Mouse (Mus musculus): ENCODE measurements around the gene Isyna1. TPM values are rescaled to one million over a fixed set of nuclear protein-coding genes. Genes with fewer than 3 reads are reported as not detected.
A peak's percentile ranks its signal among the peaks of the same experiment; 100 is the strongest.

Gene Isyna1
- polyA plus RNA-seq, 2 experiments: 94.4 to 213 TPM

GRCm38 (mm10) chr8:70625104-70625503, 30.9 kb downstream of the Isyna1 start:
- peak; percentile 56 for DNase-seq (ENCODE audit: low spot score)
- no peaks in the 10 kb centered on the region for H3K9me3 ChIP-seq (ENCODE audit: control insufficient read depth, low read length)
- peaks cover 9% of the 10 kb centered on the region; the same call in 1 of the 2 replicates for H3K4me1 ChIP-seq (ENCODE audit: control insufficient read depth, insufficient read depth, low read length)
- no peak overlapping the region for H3K4me3 ChIP-seq (replicated peaks; ENCODE audit: low read length)
- H3K9ac ChIP-seq (ENCODE audit: low read depth, low read length, severe bottlenecking): no peak overlapping the region
- no peak; the same call in 1 of the 2 replicates for ATAC-seq (ENCODE audit: low FRiP score, low read depth)
- peak overlapping the region; percentile 23; the same call in 1 of the 2 replicates for H3K4me2 ChIP-seq (replicated peaks; ENCODE audit: low read depth, low read length, severe bottlenecking)
- no peaks in the 10 kb centered on the region for H3K27me3 ChIP-seq (ENCODE audit: control insufficient read depth, insufficient read depth, low read length)
- H3K27ac ChIP-seq (replicated peaks; ENCODE audit: low read depth, low read length): no peak overlapping the region; the same call in 1 of the 2 replicates
- WGBS: 7% methylated on average over 5 of the region's 5 CpGs
- no peaks in the 10 kb centered on the region for H3K36me3 ChIP-seq (ENCODE audit: control insufficient read depth, insufficient read depth, low read length)
- TF ChIP-seq POLR2A (IDR thresholded peaks at IDR 0.05; ENCODE audit: borderline replicate concordance, extremely low read depth, insufficient read depth, insufficient read length): no peak

- no peaks in the 10 kb centered on the region for H3K36me3 ChIP-seq (ENCODE audit: control insufficient read depth, insufficient read depth, low read length)
- no peak for DNase-seq (ENCODE audit: low spot score)
- peaks cover 6% of the 10 kb centered on the region; the same call in 1 of the 2 replicates for H3K27me3 ChIP-seq (ENCODE audit: control insufficient read depth, insufficient read depth, low read length)
- H3K9me3 ChIP-seq (ENCODE audit: control insufficient read depth, low read length): no peaks in the 10 kb centered on the region
- no peak for ATAC-seq (ENCODE audit: low FRiP score, low read depth)
- no peak overlapping the region for H3K4me3 ChIP-seq (replicated peaks; ENCODE audit: low read length)
- WGBS: 84% methylated on average over 5 of the region's 5 CpGs
- peaks cover 15% of the 10 kb centered on the region for H3K4me1 ChIP-seq (ENCODE audit: control insufficient read depth, insufficient read depth, low read length)
- no peak overlapping the region for H3K27ac ChIP-seq (replicated peaks; ENCODE audit: low read depth, low read length)
- no peak overlapping the region for H3K4me2 ChIP-seq (replicated peaks; ENCODE audit: low read depth, low read length, severe bottlenecking)
- H3K9ac ChIP-seq (ENCODE audit: low read depth, low read length, severe bottlenecking): no peak overlapping the region
- no peak for TF ChIP-seq POLR2A (IDR thresholded peaks at IDR 0.05; ENCODE audit: borderline replicate concordance, extremely low read depth, insufficient read depth, insufficient read length)
Measured at GRCm38 (mm10) chr8:70627041-70627440, 32.9 kb downstream of the Isyna1 start.

GRCm38 (mm10) chr8:70628986-70629490, 34.9 kb downstream of the Isyna1 start:
- H3K4me2 ChIP-seq (replicated peaks; ENCODE audit: low read depth, low read length, severe bottlenecking): peak overlapping the region; percentile 72
- H3K9ac ChIP-seq (ENCODE audit: low read depth, low read length, severe bottlenecking): no peak overlapping the region
- no peaks in the 10 kb centered on the region for H3K36me3 ChIP-seq (ENCODE audit: control insufficient read depth, insufficient read depth, low read length)
- ATAC-seq (ENCODE audit: low FRiP score, low read depth) (no peak), DNase-seq (ENCODE audit: low spot score) (no peak)
- 54% methylated on average over 7 of the region's 7 CpGs for WGBS
- TF ChIP-seq POLR2A (IDR thresholded peaks at IDR 0.05; ENCODE audit: borderline replicate concordance, extremely low read depth, insufficient read depth, insufficient read length): no peak
- H3K4me1 ChIP-seq (ENCODE audit: control insufficient read depth, insufficient read depth, low read length): peaks cover 17% of the 10 kb centered on the region
- H3K27me3 ChIP-seq (ENCODE audit: control insufficient read depth, insufficient read depth, low read length): peaks cover 6% of the 10 kb centered on the region; the same call in 1 of the 2 replicates
- H3K4me3 ChIP-seq (replicated peaks; ENCODE audit: low read length): peak overlapping the region; percentile 41
- H3K27ac ChIP-seq (replicated peaks; ENCODE audit: low read depth, low read length): no peak overlapping the region
- no peaks in the 10 kb centered on the region for H3K9me3 ChIP-seq (ENCODE audit: control insufficient read depth, low read length)

GRCm38 (mm10) chr8:70629574-70630531, 35.7 kb downstream of the Isyna1 start:
- H3K4me1 ChIP-seq (ENCODE audit: control insufficient read depth, insufficient read depth, low read length): peaks cover 21% of the 10 kb centered on the region
- under 1% methylated on average over 46 of the region's 60 CpGs for WGBS

More at GRCm38 (mm10) chr8:70629574-70630531, 35.7 kb downstream of the Isyna1 start:
- Histone ChIP-seq H3K27ac (replicated peaks; ENCODE audit: low read depth, low read length) (no peak overlapping the region), H3K36me3 (ENCODE audit: control insufficient read depth, insufficient read depth, low read length) (no peaks in the 10 kb centered on the region), H3K9ac (ENCODE audit: low read depth, low read length, severe bottlenecking) (peak overlapping the region; percentile 51), H3K9me3 (ENCODE audit: control insufficient read depth, low read length) (no peaks in the 10 kb centered on the region), H3K4me3 (replicated peaks; ENCODE audit: low read length) (peak overlapping the region; percentile 41), H3K27me3 (ENCODE audit: control insufficient read depth, insufficient read depth, low read length) (peaks cover 6% of the 10 kb centered on the region; the same call in 1 of the 2 replicates), H3K4me2 (replicated peaks; ENCODE audit: low read depth, low read length, severe bottlenecking) (peak overlapping the region; percentile 72)
- ATAC-seq (ENCODE audit: low FRiP score, low read depth) (peak; percentile 87), DNase-seq (ENCODE audit: low spot score) (peak; percentile 75)
- TF ChIP-seq POLR2A (IDR thresholded peaks at IDR 0.05; ENCODE audit: borderline replicate concordance, extremely low read depth, insufficient read depth, insufficient read length): no peak

Measured in limb, embryonic 14.5 days (tissue).